Mouse (Mus musculus) heart, postnatal 0 days (tissue): ENCODE measurements at regions not wholly inside any gene's neighbourhood (a gene's known extent, or its start where the extent isn't known, plus 50 kb on each side); places are given as distances from the start of the nearest gene placed in this dataset.

Experiments
- ATAC-seq: fragments of 200-750 bp; cut with Nextera tagmentation; 2 replicates; pipeline ENCODE4 v1.8.0; 2017; ENCODE audit warnings: low read depth, moderate number of reproducible peaks, moderate library complexity; ENCODE audit not compliant: insufficient read depth
- DNase-seq: peaks from one replicate; pipeline ENCODE4 v3.0.0-alpha.2; 2016; ENCODE audit warnings: low spot score
- H3K27ac ChIP-seq: fragments of 300-500 bp; sonication (generic); 2 replicates; pipeline ENCODE4 v1.5.1; 2014; ENCODE audit warnings: low read depth, mild to moderate bottlenecking
- H3K27me3 ChIP-seq: fragments of 300-500 bp; sonication (generic); 2 replicates; pipeline ENCODE4 v1.6.1; 2014; ENCODE audit warnings: low read length, mixed read lengths; ENCODE audit not compliant: control insufficient read depth, insufficient read depth
- H3K36me3 ChIP-seq: fragments of 300-500 bp; sonication (generic); replicated peaks from 2 replicates; pipeline ENCODE4 v1.6.1; 2014; ENCODE audit warnings: low read length, mixed read lengths; ENCODE audit not compliant: control insufficient read depth, insufficient read depth
- H3K4me1 ChIP-seq: fragments of 300-500 bp; sonication (generic); 2 replicates; pipeline ENCODE4 v1.6.1; 2014; ENCODE audit warnings: antibody characterized with exemption; ENCODE audit not compliant: control insufficient read depth, insufficient read depth
- H3K4me2 ChIP-seq: fragments of 300-500 bp; sonication (generic); 2 replicates; pipeline ENCODE4 v1.6.1; 2014; ENCODE audit warnings: low read depth, mild to moderate bottlenecking, low read length, moderate library complexity
- H3K4me3 ChIP-seq: fragments of 300-500 bp; sonication (generic); 2 replicates; pipeline ENCODE4 v1.5.1; 2014; ENCODE audit warnings: low read depth, low read length
- H3K9ac ChIP-seq: fragments of 300-500 bp; sonication (generic); replicated peaks from 2 replicates; pipeline ENCODE4 v1.6.1; 2014; ENCODE audit warnings: low read depth, low read length, mixed read lengths
- H3K9me3 ChIP-seq: fragments of 300-500 bp; sonication (generic); replicated peaks from 2 replicates; pipeline ENCODE4 v1.6.1; 2016; ENCODE audit warnings: low read length; ENCODE audit not compliant: control insufficient read depth
- CTCF ChIP-seq: IDR thresholded peaks from 2 replicates; pipeline ENCODE4 v1.5.1; 2016; ENCODE audit warnings: antibody characterized with exemption, control low read depth, low read depth
- EP300 ChIP-seq: IDR thresholded peaks from 2 replicates; pipeline ENCODE4 v1.6.1; 2016; ENCODE audit warnings: antibody characterized with exemption, low read depth
- WGBS: fragments of 180-500 bp; shearing (Covaris S2); extraction: QIAGEN DNeasy Blood & Tissue Kit; methylation state at CpG from one replicate; pipeline ENCODE4 v1.1.7; 2014; 5-methylcytosine and 5-hydroxymethylcytosine counted together

GRCm38 (mm10) chr9:32024767-32025166, 91.2 kb upstream of the Arhgap32 start:
- Histone ChIP-seq H3K9me3 (no peaks in the 10 kb centered on the region), H3K9ac (no peak overlapping the region), H3K36me3 (no peaks in the 10 kb centered on the region), H3K27me3 (no peaks in the 10 kb centered on the region), H3K4me3 (no peak overlapping the region), H3K27ac (no peak overlapping the region), H3K4me2 (no peak overlapping the region), H3K4me1 (peaks cover 20% of the 10 kb centered on the region)
- ATAC-seq (no peak), DNase-seq (no peak)
- TF ChIP-seq CTCF (no peak), EP300 (no peak)
- 58% methylated on average over 5 of the region's 5 CpGs for WGBS

- no peaks in the 10 kb centered on the region for H3K36me3 ChIP-seq
- no peak for DNase-seq
- H3K27me3 ChIP-seq: no peaks in the 10 kb centered on the region
- H3K9me3 ChIP-seq: no peaks in the 10 kb centered on the region
- H3K4me1 ChIP-seq: peaks cover 17% of the 10 kb centered on the region
- TF ChIP-seq EP300 (no peak), CTCF (no peak)
- 34% methylated on average over 8 of the region's 8 CpGs for WGBS
- no peak overlapping the region for H3K9ac ChIP-seq
- H3K27ac ChIP-seq: no peak overlapping the region
- no peak for ATAC-seq
- 0 out of 2 replicates have a peak overlapping the region, but pooled peaks have one; percentile 13 for H3K4me3 ChIP-seq
- H3K4me2 ChIP-seq: peak overlapping the region; percentile 29; the same call in 1 of the 2 replicates
Observed at GRCm38 (mm10) chr9:32027962-32028361, 88.0 kb upstream of the Arhgap32 start.

- Histone ChIP-seq H3K27ac (no peak overlapping the region), H3K9ac (no peak overlapping the region), H3K4me3 (no peak overlapping the region), H3K4me1 (peaks cover 17% of the 10 kb centered on the region), H3K4me2 (no peak overlapping the region), H3K9me3 (no peaks in the 10 kb centered on the region), H3K36me3 (no peaks in the 10 kb centered on the region), H3K27me3 (no peaks in the 10 kb centered on the region)
- DNase-seq: no peak
- 70% methylated on average over 1 of the region's 1 CpGs for WGBS
- ATAC-seq: no peak
- TF ChIP-seq EP300 (no peak), CTCF (no peak)
Observed at GRCm38 (mm10) chr9:32029001-32029400, 86.9 kb upstream of the Arhgap32 start.

GRCm38 (mm10) chr9:32029786-32030185, 86.2 kb upstream of the Arhgap32 start:
- H3K4me1 ChIP-seq: peaks cover 17% of the 10 kb centered on the region
- TF ChIP-seq EP300 (no peak), CTCF (no peak)
- ATAC-seq: no peak
- no peak for DNase-seq
- H3K9ac ChIP-seq: no peak overlapping the region
- H3K4me2 ChIP-seq: no peak overlapping the region
- no peaks in the 10 kb centered on the region for H3K27me3 ChIP-seq
- H3K9me3 ChIP-seq: no peaks in the 10 kb centered on the region
- H3K27ac ChIP-seq: no peak overlapping the region
- no peaks in the 10 kb centered on the region for H3K36me3 ChIP-seq
- whole genome bisulfite sequencing: 46% methylated on average over 2 of the region's 2 CpGs
- no peak overlapping the region for H3K4me3 ChIP-seq

GRCm38 (mm10) chr9:32030203-32030602, 85.7 kb upstream of the Arhgap32 start:
- ATAC-seq: no peak
- no peak for DNase-seq
- Histone ChIP-seq H3K27me3 (no peaks in the 10 kb centered on the region), H3K4me1 (peaks cover 21% of the 10 kb centered on the region), H3K36me3 (no peaks in the 10 kb centered on the region), H3K4me3 (no peak overlapping the region), H3K27ac (no peak overlapping the region), H3K9ac (no peak overlapping the region), H3K9me3 (no peaks in the 10 kb centered on the region), H3K4me2 (no peak overlapping the region)
- 59% methylated on average over 7 of the region's 7 CpGs for WGBS
- TF ChIP-seq EP300 (no peak), CTCF (no peak)

- H3K4me2 ChIP-seq: peak overlapping the region; percentile 93
- ATAC-seq (peak; percentile 87), DNase-seq (peak; percentile 77)
- peak overlapping the region; percentile 82 for H3K27ac ChIP-seq
- H3K4me1 ChIP-seq: peaks cover 23% of the 10 kb centered on the region
- H3K9me3 ChIP-seq: no peaks in the 10 kb centered on the region
- WGBS: under 1% methylated on average over 54 of the region's 64 CpGs
- TF ChIP-seq CTCF (no peak), EP300 (no peak)
- peak overlapping the region; percentile 72 for H3K4me3 ChIP-seq
- H3K27me3 ChIP-seq: no peaks in the 10 kb centered on the region
- H3K9ac ChIP-seq: peak overlapping the region; percentile 80
- no peaks in the 10 kb centered on the region for H3K36me3 ChIP-seq
Observed at GRCm38 (mm10) chr9:32031950-32032453, 83.9 kb upstream of the Arhgap32 start.
